Mouse (Mus musculus) WW6 (cell line): ENCODE data around the gene Fam155a.
A peak's percentile ranks its signal among the peaks of the same experiment; 100 is the strongest.

Experiments used
- DNase-seq: peaks from one replicate; pipeline ENCODE4 v3.0.0-alpha.2; 2013; ENCODE audit warnings: low read depth, low spot score

Fam155a gene

GRCm38 (mm10) chr8:9288015-9288729, 482.8 kb downstream of the Fam155a start:
- no peak for DNase-seq

- DNase-seq = no peak
These were observed 496.8 kb downstream of the Fam155a start for GRCm38 (mm10) chr8:9274117-9274516.

GRCm38 (mm10) chr8:9264378-9264777, 506.6 kb downstream of the Fam155a start:
- no peak for DNase-seq

GRCm38 (mm10) chr8:9261527-9261926, 509.4 kb downstream of the Fam155a start:
- DNase-seq = no peak

GRCm38 (mm10) chr8:9255316-9255715, 515.6 kb downstream of the Fam155a start:
- no peak for DNase-seq

GRCm38 (mm10) chr8:9252991-9253390, 518.0 kb downstream of the Fam155a start:
- no peak for DNase-seq

- no peak for DNase-seq
These were observed 522.7 kb downstream of the Fam155a start for GRCm38 (mm10) chr8:9248109-9248821.

GRCm38 (mm10) chr8:9245994-9246393, 525.0 kb downstream of the Fam155a start:
- DNase-seq = no peak

GRCm38 (mm10) chr8:9240996-9241395, 530.0 kb downstream of the Fam155a start:
- DNase-seq = no peak

- no peak for DNase-seq
These were observed 531.2 kb downstream of the Fam155a start for GRCm38 (mm10) chr8:9239741-9240140.

- no peak for DNase-seq
These were observed 532.0 kb downstream of the Fam155a start for GRCm38 (mm10) chr8:9238974-9239373.

GRCm38 (mm10) chr8:9233326-9233919, 537.5 kb downstream of the Fam155a start:
- peak; percentile 53 for DNase-seq

- DNase-seq = peak; percentile 26
These were observed 543.0 kb downstream of the Fam155a start for GRCm38 (mm10) chr8:9227779-9228464.

GRCm38 (mm10) chr8:9226767-9227166, 544.2 kb downstream of the Fam155a start:
- no peak for DNase-seq

- no peak for DNase-seq
These were observed 559.2 kb downstream of the Fam155a start for GRCm38 (mm10) chr8:9211751-9212150.

- DNase-seq = no peak
These were observed 563.4 kb downstream of the Fam155a start for GRCm38 (mm10) chr8:9207505-9208051.

GRCm38 (mm10) chr8:9204345-9205067, 566.5 kb downstream of the Fam155a start:
- no peak for DNase-seq

GRCm38 (mm10) chr8:9200099-9200498, 570.9 kb downstream of the Fam155a start:
- no peak for DNase-seq

GRCm38 (mm10) chr8:9191682-9192081, 579.3 kb downstream of the Fam155a start:
- no peak for DNase-seq

GRCm38 (mm10) chr8:9188616-9189015, 582.3 kb downstream of the Fam155a start:
- no peak for DNase-seq

GRCm38 (mm10) chr8:9185200-9185599, 585.8 kb downstream of the Fam155a start:
- DNase-seq = no peak
